Mouse (Mus musculus): ENCODE measurements around the gene Hmgb4.

- TF ChIP-seq NELFE (IDR thresholded peaks at IDR 0.05; ENCODE audit: low read depth, low read length) (no peak), SIN3A (IDR thresholded peaks at IDR 0.05; ENCODE audit: low read length) (no peak), MAX (IDR thresholded peaks at IDR 0.05; ENCODE audit: low read length) (no peak), RCOR1 (conservative IDR thresholded peaks at IDR 0.05; ENCODE audit: low read depth, low read length) (no peak), CTCF (conservative IDR thresholded peaks at IDR 0.05 in 1 of 2, IDR thresholded peaks at IDR 0.05 in 1 of 2; ENCODE audit: low read depth in 2 of 2, low read length in 2 of 2) (no peak)
Observed at GRCm38 (mm10) chr4:128285009-128285408, 24.3 kb upstream of the Hmgb4 start.
